Comparison of ENCODE assay signal across 15 mouse cellular contexts in genomic region chr9:13611561-13611960, GRCm38 (mm10).
A peak's percentile ranks its signal among the peaks of the same experiment; 100 is the strongest.
DNase-seq lines count a peak whose midpoint lies in the region; ATAC-seq and TF ChIP-seq lines count a peak whose summit lies in the region.
"Had no signal": no experiment of that assay in that cellular context is flagged by ENCODE, and none has a peak within 500 bp of the region (broad histone marks: within the 10 kb centered on the region; RNA-seq: fewer than 3 reads in every experiment).

No protein-coding gene starts in this region.

- DNase-seq in frontal cortex, postnatal 36 days (ENCODE audit: low spot score in 2 of 2) = no peak
- peak; percentile 54 for DNase-seq in limb, embryonic 14.5 days (ENCODE audit: low spot score)
- no peak for DNase-seq in limb, embryonic 10.5 days (ENCODE audit: low spot score)
- DNase-seq in adipocyte (ENCODE audit: low spot score) = peak; percentile 39
- DNase-seq in kidney, postnatal 0 days (ENCODE audit: low spot score) = peak; percentile 89
- DNase-seq in cerebellum, adult 18-20 months = no peak
- no peak for DNase-seq in T-cell, adult 2 months (ENCODE audit: low spot score)
- DNase-seq: gastrocnemius, postnatal 25 days; thymus, postnatal 14 days had no signal

- TF ChIP-seq CTCF in kidney, postnatal 0 days (IDR thresholded peaks at IDR 0.05; ENCODE audit: low read depth) = no peak

- H3K4me1 ChIP-seq in limb, embryonic 14.5 days (ENCODE audit: control insufficient read depth, insufficient read depth, low read length) = peaks cover 19% of the 10 kb centered on the region
- H3K4me1 ChIP-seq in limb, embryonic 10.5 days = peaks cover 25% of the 10 kb centered on the region
- H3K4me1 ChIP-seq in kidney, postnatal 0 days (replicated peaks; ENCODE audit: insufficient read depth, low read length) = 0 out of 2 replicates have a peak, but pooled peaks cover 7% of the 10 kb centered on the region

- H3K36me3 ChIP-seq in limb, embryonic 14.5 days (ENCODE audit: control insufficient read depth, insufficient read depth, low read length) = no peaks in the 10 kb centered on the region
- no peaks in the 10 kb centered on the region for H3K36me3 ChIP-seq in limb, embryonic 10.5 days
- no peaks in the 10 kb centered on the region for H3K36me3 ChIP-seq in kidney, postnatal 0 days (ENCODE audit: insufficient read depth, low read length)
- H3K36me3 ChIP-seq: limb, embryonic 15.5 days had no signal

- no peaks in the 10 kb centered on the region for H3K9me3 ChIP-seq in limb, embryonic 14.5 days (ENCODE audit: control insufficient read depth, low read length)
- no peaks in the 10 kb centered on the region for H3K9me3 ChIP-seq in limb, embryonic 10.5 days (replicated peaks)
- no peaks in the 10 kb centered on the region for H3K9me3 ChIP-seq in kidney, postnatal 0 days (replicated peaks; ENCODE audit: low read length)
- H3K9me3 ChIP-seq: forebrain, embryonic 13.5 days; limb, embryonic 15.5 days had no signal

- H3K4me2 ChIP-seq in limb, embryonic 14.5 days (replicated peaks; ENCODE audit: low read depth, low read length, severe bottlenecking) = no peak overlapping the region
- no peak overlapping the region for H3K4me2 ChIP-seq in kidney, postnatal 0 days (ENCODE audit: low read length)
- H3K4me2 ChIP-seq: forebrain, embryonic 13.5 days; limb, embryonic 15.5 days had no signal

- H3K27me3 ChIP-seq in limb, embryonic 14.5 days (ENCODE audit: control insufficient read depth, insufficient read depth, low read length) = no peaks in the 10 kb centered on the region
- no peaks in the 10 kb centered on the region for H3K27me3 ChIP-seq in limb, embryonic 10.5 days (ENCODE audit: low read depth, poor library complexity, severe bottlenecking)
- no peaks in the 10 kb centered on the region for H3K27me3 ChIP-seq in kidney, postnatal 0 days (ENCODE audit: insufficient read depth, low read length)
- H3K27me3 ChIP-seq: forebrain, embryonic 13.5 days; limb, embryonic 15.5 days had no signal

- ATAC-seq in frontal cortex, adult (ENCODE audit: low TSS enrichment) = peak; percentile 50
- ATAC-seq in limb, embryonic 14.5 days (ENCODE audit: low FRiP score, low read depth) = no peak
- ATAC-seq in kidney, postnatal 0 days (replicated peaks; ENCODE audit: low FRiP score, low read depth) = no peak
- ATAC-seq: CD4-positive, CD25-positive, alpha-beta regulatory T cell, adult 4 months; forebrain, embryonic 13.5 days; hindbrain, embryonic 16.5 days had no signal

- H3K27ac ChIP-seq in limb, embryonic 14.5 days (replicated peaks; ENCODE audit: low read depth, low read length) = no peak overlapping the region
- H3K27ac ChIP-seq in limb, embryonic 10.5 days = no peak overlapping the region
- H3K27ac ChIP-seq in kidney, postnatal 0 days = no peak overlapping the region
- H3K27ac ChIP-seq: forebrain, embryonic 13.5 days; limb, embryonic 15.5 days had no signal

- no peak overlapping the region for H3K9ac ChIP-seq in limb, embryonic 14.5 days (ENCODE audit: low read depth, low read length, severe bottlenecking)
- no peak overlapping the region for H3K9ac ChIP-seq in kidney, postnatal 0 days (ENCODE audit: low read depth, low read length)
- H3K9ac ChIP-seq: forebrain, embryonic 13.5 days; limb, embryonic 15.5 days had no signal

- H3K4me3 ChIP-seq in limb, embryonic 14.5 days (replicated peaks; ENCODE audit: low read length) = no peak overlapping the region
- no peak overlapping the region for H3K4me3 ChIP-seq in limb, embryonic 10.5 days
- H3K4me3 ChIP-seq in kidney, postnatal 0 days (replicated peaks; ENCODE audit: low read depth, low read length) = no peak overlapping the region
- H3K4me3 ChIP-seq: forebrain, embryonic 13.5 days; limb, embryonic 15.5 days; myocyte had no signal

- no peak for TF ChIP-seq POLR2A in limb, embryonic 14.5 days (IDR thresholded peaks at IDR 0.05; ENCODE audit: borderline replicate concordance, extremely low read depth, insufficient read depth, insufficient read length)

- 58% methylated on average over 3 of the region's 3 CpGs for WGBS in limb, embryonic 14.5 days
- 88% methylated on average over 3 of the region's 3 CpGs for WGBS in limb, embryonic 10.5 days
- WGBS in kidney, postnatal 0 days = 43% methylated on average over 3 of the region's 3 CpGs

Comparison
In these comparisons a context has a peak if more than half of its experiments do, and no peak if none do; other contexts are left out.
1. DNase-seq: peak in limb, embryonic 14.5 days (single experiment), adipocyte (single experiment) and kidney, postnatal 0 days (single experiment); none in frontal cortex, postnatal 36 days (0 of 2), limb, embryonic 10.5 days (single experiment), cerebellum, adult 18-20 months (0 of 2) and T-cell, adult 2 months (single experiment).